Mouse (Mus musculus) ES-E14 (cell line): ENCODE data around the gene Dapk2.

Source experiments
- HCFC1 ChIP-seq: IDR thresholded peaks from 2 replicates; pipeline ENCODE4 v1.6.1; 2012; ENCODE audit warnings: low read length, inconsistent platforms, borderline replicate concordance; ENCODE audit not compliant: insufficient read depth
- MAFK ChIP-seq: IDR thresholded peaks from 2 replicates; pipeline ENCODE4 v1.6.1; 2014; ENCODE audit warnings: mild to moderate bottlenecking, low read depth, low read length, inconsistent platforms; ENCODE audit not compliant: insufficient read depth

DNA sequence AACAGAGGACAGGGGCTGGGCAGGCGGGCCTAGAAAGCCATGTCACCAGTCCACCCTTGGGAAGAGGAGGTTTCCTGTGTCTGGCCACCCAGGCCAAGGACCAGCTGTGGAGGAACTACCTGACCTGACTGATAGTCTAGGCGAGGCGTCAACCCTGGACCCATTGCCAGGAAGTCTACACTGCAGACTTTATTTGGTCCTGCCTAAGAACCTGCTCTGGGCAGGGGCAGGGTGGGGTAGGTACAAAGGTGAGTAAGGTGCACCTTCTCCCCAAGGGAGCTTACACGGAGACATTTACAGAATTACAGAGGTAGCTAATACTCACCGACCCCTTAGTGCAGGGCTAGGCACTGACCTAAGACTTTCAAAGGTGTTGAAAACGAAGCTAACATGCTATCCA, 4.4 kb upstream of the Dapk2 start:
- TF ChIP-seq MAFK (no peak), HCFC1 (no peak)
